Mouse (Mus musculus): ENCODE results near the gene Rfx5. TPM values are rescaled to one million over a fixed set of nuclear protein-coding genes. Genes with fewer than 3 reads are reported as not detected.
"Not testable (repeated sequence)": the region's sequence is repeated elsewhere in the genome, so short reads cannot be mapped to it uniquely, and the experiment has no call there.

Rfx5 gene
- polyA plus RNA-seq, 1 experiment from 2014 or later: 8.6 TPM

DNA sequence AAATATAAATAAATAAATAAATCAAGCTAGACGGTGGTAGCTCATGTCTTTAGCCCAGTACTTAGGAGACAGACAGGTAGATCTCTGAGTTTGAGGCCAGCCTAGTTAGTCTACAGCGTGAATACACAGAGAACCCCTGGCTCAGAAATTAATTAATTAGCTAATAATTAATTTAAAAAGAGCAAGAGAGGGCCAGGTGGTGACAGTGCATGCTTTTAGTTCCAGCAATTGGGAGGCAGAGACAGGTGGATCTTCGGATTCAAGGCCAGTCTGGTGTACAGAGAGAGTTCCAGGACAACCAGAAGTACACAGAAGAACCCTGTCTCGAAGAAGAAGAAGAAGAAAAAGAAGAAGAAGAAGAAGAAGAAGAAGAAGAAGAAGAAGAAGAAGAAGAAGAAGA lies 24.9 kb upstream of the Rfx5 start:
- H3K9me3 ChIP-seq; ATAC-seq (ENCODE audit: low FRiP score, low read depth); H3K36me3 ChIP-seq; H3K4me3 ChIP-seq; H3K27me3 ChIP-seq; H3K4me2 ChIP-seq (replicated peaks); H3K9ac ChIP-seq; H3K27ac ChIP-seq: not testable (repeated sequence)
- H3K4me1 ChIP-seq: peaks cover 13% of the 10 kb centered on the region
- WGBS: 82% methylated on average over 4 of the region's 4 CpGs

DNA sequence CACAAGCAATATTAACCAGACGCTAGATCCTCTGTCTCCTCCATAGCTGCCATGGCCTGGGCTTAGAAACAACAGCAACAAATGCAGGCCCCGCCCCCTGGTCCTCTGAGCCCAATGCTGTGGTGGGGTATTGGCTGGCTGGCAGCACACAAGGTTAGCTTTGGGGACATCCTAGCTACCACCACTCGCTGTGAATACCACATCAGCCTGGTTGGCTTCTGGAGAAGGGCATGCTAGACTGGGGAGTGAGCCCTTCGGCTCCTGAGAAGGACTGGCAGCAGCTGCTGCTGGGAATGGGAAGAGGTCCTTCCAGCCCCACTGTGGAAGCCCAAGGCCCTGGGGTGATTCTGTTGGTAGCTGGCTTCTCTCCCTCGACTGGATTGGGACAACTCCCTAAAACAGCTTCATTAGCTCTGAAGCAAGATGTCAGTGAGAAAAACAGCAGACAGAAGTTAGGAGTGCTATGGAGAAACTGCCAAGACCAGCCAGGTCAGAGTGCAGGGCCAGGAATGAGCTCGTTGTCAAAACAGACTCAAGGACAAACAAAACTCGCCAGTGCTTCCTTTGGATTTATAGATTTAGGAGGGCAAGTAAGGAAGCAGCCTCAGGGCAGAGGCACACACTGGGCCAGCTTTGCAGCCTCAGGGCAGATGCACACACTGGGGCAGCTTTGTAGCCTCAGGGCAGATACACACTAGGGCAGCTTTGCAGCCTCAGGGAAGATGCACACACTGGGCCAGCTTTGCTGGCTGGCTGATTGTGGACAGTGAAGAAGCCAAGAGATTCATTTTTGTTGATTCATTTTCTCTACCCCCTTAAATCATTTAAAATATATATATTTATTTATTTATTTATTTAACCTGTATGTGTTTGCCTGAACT lies 23.2 kb upstream of the Rfx5 start:
- not testable (repeated sequence) for H3K9me3 ChIP-seq; H3K27me3 ChIP-seq; H3K27ac ChIP-seq; H3K36me3 ChIP-seq; H3K4me2 ChIP-seq (replicated peaks); H3K9ac ChIP-seq; ATAC-seq (ENCODE audit: low FRiP score, low read depth); H3K4me3 ChIP-seq
- peaks cover 13% of the 10 kb centered on the region for H3K4me1 ChIP-seq
- WGBS: 32% methylated on average over 7 of the region's 7 CpGs

DNA sequence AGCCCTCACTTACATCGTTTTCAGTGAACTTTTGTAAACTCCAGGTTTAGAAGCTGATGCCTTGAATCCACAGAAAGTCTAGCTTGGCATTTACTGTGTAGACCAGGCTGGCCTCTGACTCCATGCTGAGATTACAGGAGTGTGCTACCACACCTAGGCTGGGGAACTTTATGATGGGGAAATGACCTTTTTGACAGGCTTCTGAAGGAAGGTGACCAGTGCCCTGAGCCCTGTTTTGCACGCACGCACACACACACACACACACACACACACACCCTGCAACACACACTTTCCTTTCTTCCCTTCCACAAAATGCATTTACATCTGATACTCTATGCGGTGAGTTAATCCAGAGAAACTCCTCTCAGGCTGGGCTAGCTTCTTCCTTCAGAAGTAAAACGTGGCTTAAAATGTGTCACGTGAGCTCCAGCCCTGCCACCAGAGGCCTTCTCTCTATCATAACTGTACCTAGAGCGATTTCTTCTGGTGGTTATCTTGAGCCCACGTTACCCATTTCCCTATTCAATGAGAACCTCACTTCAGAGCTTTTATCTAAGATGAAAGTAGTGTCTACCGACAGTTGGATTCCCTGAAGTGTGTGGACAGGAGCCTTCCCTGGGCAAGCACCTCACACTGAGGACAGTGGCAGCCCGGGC lies 22.3 kb upstream of the Rfx5 start:
- WGBS: 79% methylated on average over 10 of the region's 10 CpGs
- ATAC-seq (ENCODE audit: low FRiP score, low read depth); H3K27ac ChIP-seq; H3K36me3 ChIP-seq; H3K4me2 ChIP-seq (replicated peaks); H3K4me3 ChIP-seq; H3K27me3 ChIP-seq; H3K9me3 ChIP-seq; H3K9ac ChIP-seq: not testable (repeated sequence)
- H3K4me1 ChIP-seq: peaks cover 13% of the 10 kb centered on the region

DNA sequence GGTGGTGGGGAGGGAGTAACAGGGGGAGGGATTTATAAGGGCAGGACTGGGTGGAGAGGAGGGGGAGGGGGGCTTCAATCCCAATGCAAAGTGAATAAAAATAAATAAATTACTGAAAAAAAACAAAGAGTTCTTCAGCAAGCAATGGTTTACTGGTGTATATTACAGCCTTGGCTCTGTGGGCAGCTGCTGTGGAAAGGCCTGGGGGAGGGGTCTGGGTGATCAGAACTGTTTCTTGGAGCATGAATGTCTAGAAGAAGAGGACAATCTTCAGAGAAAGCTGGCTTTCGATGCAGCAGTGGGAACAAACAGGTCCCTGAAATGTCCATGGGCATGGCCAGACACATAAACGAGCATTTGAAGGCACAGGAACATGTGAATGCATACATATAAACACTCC lies 21.6 kb upstream of the Rfx5 start:
- 49% methylated on average over 2 of the region's 2 CpGs for WGBS
- ATAC-seq (ENCODE audit: low FRiP score, low read depth): not testable (repeated sequence)

DNA sequence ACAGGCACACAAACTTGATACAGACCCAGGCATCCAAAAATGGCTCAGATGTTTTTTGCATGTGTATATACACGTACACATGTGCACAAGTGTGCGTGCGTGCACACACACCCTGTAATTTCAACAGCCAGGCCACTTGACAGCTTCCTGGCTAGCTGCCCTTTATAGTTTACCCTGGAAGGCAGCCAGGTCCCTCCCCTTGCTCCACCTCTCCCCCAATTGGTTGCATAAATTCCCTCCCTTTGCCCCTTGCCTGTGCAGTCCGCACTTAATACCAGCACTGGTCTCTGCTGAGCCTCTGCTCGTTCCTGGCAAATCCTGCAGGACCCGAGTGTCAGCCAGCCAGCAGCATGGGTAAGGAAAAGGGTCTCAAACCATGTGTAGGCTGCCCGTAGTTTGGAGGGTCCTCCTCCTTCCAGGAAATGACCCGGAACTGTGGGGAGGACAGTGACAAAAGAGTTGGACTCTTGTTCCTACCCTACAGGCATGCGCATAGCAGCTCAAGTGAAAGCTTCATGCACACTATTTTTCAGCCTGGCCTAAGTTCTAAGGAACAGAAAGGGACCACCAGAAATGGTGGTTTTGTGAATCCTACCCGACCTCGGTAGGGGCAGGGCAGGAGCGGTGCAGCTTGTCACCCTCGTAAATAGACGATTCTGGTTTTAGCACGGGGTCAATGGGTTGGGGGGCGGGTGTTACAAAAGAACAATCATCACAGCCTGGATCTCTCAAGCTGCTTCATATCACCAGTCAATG lies 20.9 kb upstream of the Rfx5 start, which contains the start of gene Selenbp1:
TSS of gene Selenbp1 (plus strand) at position 248 of the 756 bp plus-strand sequence.
- Histone ChIP-seq H3K4me3 (peak within 1 kb of the TSS; percentile 37), H3K4me2 (replicated peaks) (peak within 1 kb of the TSS; percentile 65), H3K27me3 (no peaks in the 10 kb centered on the region), H3K9me3 (no peaks in the 10 kb centered on the region), H3K27ac (peak within 1 kb of the TSS; percentile 81), H3K9ac (peak within 1 kb of the TSS; percentile 67), H3K36me3 (no peaks in the 10 kb centered on the region), H3K4me1 (peaks cover 13% of the 10 kb centered on the region)
- 13% methylated on average over 16 of the region's 16 CpGs for WGBS
- ATAC-seq (ENCODE audit: low FRiP score, low read depth): peak; percentile 90

More for the DNA sequence above, 21.6 kb upstream of the Rfx5 start:
- H3K36me3 ChIP-seq, H3K9ac ChIP-seq, H3K27me3 ChIP-seq, H3K4me3 ChIP-seq, H3K9me3 ChIP-seq: not testable (repeated sequence)
- H3K4me2 ChIP-seq (replicated peaks): peak overlapping the region; percentile 65
- H3K4me1 ChIP-seq: peaks cover 13% of the 10 kb centered on the region
- H3K27ac ChIP-seq: peak overlapping the region; percentile 81

DNA sequence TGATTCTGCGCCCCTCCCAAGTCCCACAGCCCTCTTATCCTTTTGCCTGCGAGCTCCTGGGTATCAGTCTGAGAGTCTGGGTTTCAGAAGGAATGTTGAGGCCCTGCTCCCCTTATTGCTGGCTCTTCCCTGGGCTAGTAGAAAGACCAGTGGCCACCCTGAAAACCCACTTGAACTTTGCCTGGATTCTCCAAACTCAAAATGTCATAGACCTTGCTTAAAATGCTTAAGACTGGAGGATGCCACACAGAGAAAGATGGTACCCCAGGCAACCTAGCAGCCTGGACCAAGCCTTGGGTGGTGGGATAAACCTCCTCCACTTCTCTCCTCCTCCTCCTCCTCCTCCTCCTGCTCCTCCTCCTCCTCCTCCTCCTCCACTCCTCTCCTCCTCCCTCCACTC lies 20.3 kb upstream of the Rfx5 start:
- Histone ChIP-seq H3K4me2 (replicated peaks) (peak overlapping the region; percentile 65), H3K4me1 (peaks cover 13% of the 10 kb centered on the region)
- WGBS: no CpG with 5 or more reads among the region's 2 CpGs
- ATAC-seq (ENCODE audit: low FRiP score, low read depth); H3K9me3 ChIP-seq; H3K36me3 ChIP-seq; H3K4me3 ChIP-seq; H3K27me3 ChIP-seq; H3K9ac ChIP-seq; H3K27ac ChIP-seq: not testable (repeated sequence)

DNA sequence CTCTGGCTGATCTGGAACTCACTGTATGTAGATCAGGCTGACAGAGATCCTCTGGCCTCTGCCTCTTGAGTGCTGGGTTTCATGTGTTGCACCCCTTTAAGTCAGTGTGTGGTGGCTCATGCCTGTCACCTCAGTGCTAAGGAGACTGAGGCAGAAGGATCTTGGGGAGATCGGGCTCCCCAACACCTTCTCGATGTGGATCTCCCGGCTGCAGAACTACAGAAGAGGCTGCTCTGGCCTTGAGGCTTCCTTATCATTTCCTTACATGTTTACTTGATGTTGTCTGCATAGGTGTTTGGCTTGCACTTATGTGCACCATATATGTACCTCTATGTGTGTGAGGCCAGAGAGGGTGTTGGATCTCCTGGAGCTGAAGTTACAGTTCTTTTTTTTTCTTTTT lies 19.3 kb upstream of the Rfx5 start:
- peaks cover 13% of the 10 kb centered on the region for H3K4me1 ChIP-seq
- not testable (repeated sequence) for H3K4me3 ChIP-seq; H3K36me3 ChIP-seq; ATAC-seq (ENCODE audit: low FRiP score, low read depth); H3K4me2 ChIP-seq (replicated peaks); H3K27ac ChIP-seq; H3K27me3 ChIP-seq; H3K9ac ChIP-seq; H3K9me3 ChIP-seq
- whole genome bisulfite sequencing: 98% methylated on average over 3 of the region's 3 CpGs

DNA sequence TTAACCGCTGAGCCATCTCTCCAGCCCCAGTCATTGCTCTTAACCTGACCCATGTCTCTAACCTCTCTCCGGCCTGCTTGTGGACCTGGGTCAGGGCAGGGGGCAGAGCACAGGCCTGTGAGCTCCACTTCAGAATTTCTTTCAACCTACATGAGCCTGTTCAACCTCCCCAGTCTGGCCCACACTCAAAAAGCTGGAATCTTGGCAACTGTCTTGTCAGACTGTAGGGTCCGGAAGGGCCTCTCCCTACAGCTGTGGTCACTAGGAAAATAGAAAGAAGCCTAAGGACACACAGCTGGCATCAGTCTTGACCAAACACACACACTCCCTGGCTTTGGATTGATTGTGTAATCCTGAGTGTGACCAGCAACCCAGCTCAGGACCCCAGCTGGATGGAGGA lies 18.5 kb upstream of the Rfx5 start:
- not testable (repeated sequence) for H3K4me3 ChIP-seq; H3K9me3 ChIP-seq; H3K9ac ChIP-seq; H3K4me2 ChIP-seq (replicated peaks); H3K36me3 ChIP-seq; H3K27ac ChIP-seq; H3K27me3 ChIP-seq; ATAC-seq (ENCODE audit: low FRiP score, low read depth)
- peaks cover 13% of the 10 kb centered on the region for H3K4me1 ChIP-seq
- WGBS: 92% methylated on average over 3 of the region's 3 CpGs

DNA sequence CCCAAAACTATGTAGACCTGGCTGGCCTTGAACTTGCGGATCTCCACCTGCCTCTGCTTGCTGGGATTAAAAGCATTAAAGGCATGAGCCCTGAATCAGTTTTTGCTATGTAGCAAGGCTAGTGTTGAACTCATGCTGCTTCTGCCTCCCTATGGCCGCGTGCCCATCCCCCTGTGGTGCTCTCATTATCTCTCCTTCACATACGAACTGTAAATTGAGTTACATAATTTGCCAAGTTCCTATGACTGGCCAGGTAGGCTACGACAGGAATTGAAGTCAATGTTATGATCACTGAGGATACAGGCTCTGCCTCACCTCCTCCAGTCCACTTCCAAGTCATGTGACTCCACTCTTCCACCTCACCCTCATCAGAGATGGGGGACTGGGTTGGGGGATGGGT lies 17.7 kb upstream of the Rfx5 start:
- H3K27ac ChIP-seq; H3K9ac ChIP-seq; H3K27me3 ChIP-seq; H3K4me2 ChIP-seq (replicated peaks); ATAC-seq (ENCODE audit: low FRiP score, low read depth); H3K36me3 ChIP-seq; H3K4me3 ChIP-seq; H3K9me3 ChIP-seq: not testable (repeated sequence)
- 72% methylated on average over 5 of the region's 5 CpGs for WGBS
- peaks cover 13% of the 10 kb centered on the region for H3K4me1 ChIP-seq

DNA sequence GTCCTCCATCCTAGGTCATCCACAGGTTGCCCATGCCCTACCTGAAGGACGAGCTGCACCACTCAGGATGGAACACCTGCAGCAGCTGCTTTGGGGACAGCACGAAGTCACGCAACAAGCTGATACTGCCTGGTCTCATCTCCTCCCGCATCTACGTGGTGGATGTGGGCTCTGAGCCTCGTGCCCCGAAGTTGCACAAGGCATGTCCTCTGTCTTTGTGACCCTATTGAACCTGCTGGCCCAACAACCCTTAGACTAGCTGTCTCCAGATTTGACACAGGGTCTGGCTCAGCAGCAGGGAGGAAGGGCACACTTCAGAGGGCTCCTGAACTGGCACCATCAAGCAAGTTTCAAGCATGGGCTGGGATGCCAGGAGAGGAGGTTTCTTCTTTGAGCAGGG lies 16.7 kb upstream of the Rfx5 start:
- H3K9ac ChIP-seq; H3K9me3 ChIP-seq; H3K4me2 ChIP-seq (replicated peaks); H3K27me3 ChIP-seq; ATAC-seq (ENCODE audit: low FRiP score, low read depth); H3K27ac ChIP-seq; H3K36me3 ChIP-seq; H3K4me3 ChIP-seq: not testable (repeated sequence)
- 91% methylated on average over 7 of the region's 7 CpGs for WGBS
- H3K4me1 ChIP-seq: peaks cover 11% of the 10 kb centered on the region

DNA sequence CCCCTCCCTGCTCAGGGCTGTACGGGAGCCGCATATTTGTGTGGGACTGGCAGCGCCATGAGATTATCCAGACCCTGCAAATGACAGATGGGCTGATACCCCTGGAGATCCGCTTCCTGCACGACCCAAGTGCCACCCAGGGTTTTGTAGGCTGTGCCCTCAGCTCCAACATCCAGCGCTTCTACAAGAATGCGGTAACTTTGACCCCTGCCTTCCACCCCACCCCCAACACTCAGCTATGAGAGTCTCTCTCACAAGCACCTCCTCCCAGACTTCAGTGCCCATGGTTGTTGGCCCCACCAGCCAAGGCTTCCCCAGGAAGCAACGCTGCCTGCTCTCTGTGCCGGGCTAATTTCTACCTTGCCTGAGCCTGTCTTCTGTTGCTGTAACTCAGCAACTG lies 13.8 kb upstream of the Rfx5 start:
- not testable (repeated sequence) for H3K4me2 ChIP-seq (replicated peaks); H3K9ac ChIP-seq; H3K9me3 ChIP-seq; H3K27ac ChIP-seq; H3K27me3 ChIP-seq; ATAC-seq (ENCODE audit: low FRiP score, low read depth); H3K4me1 ChIP-seq; H3K4me3 ChIP-seq; H3K36me3 ChIP-seq
- 44% methylated on average over 9 of the region's 9 CpGs for WGBS

All from limb, embryonic 13.5 days (tissue).